Mouse (Mus musculus) forebrain, embryonic 13.5 days (tissue): ENCODE results near the gene Csrp3. TPM values are rescaled to one million over a fixed set of nuclear protein-coding genes. Genes with fewer than 3 reads are reported as not detected.

Source experiments
- ATAC-seq: fragments of 200-750 bp; cut with Nextera tagmentation; 2 replicates; pipeline ENCODE4 v1.8.0; 2017
- H3K27ac ChIP-seq: fragments of 300-500 bp; sonication (generic); 2 replicates; pipeline ENCODE4 v1.5.1; 2015; ENCODE audit warnings: inconsistent platforms, mild to moderate bottlenecking, moderate library complexity
- H3K27me3 ChIP-seq: fragments of 300-500 bp; sonication (generic); 2 replicates; pipeline ENCODE4 v1.6.1; 2015; ENCODE audit warnings: mild to moderate bottlenecking, inconsistent platforms
- H3K36me3 ChIP-seq: fragments of 300-500 bp; sonication (generic); 2 replicates; pipeline ENCODE4 v1.6.1; 2015; ENCODE audit warnings: mild to moderate bottlenecking, inconsistent platforms; ENCODE audit not compliant: poor library complexity, severe bottlenecking
- H3K4me1 ChIP-seq: fragments of 300-500 bp; sonication (generic); 2 replicates; pipeline ENCODE4 v1.6.1; 2015; ENCODE audit warnings: inconsistent platforms
- H3K4me2 ChIP-seq: fragments of 300-500 bp; sonication (generic); 2 replicates; pipeline ENCODE4 v1.6.1; 2015; ENCODE audit warnings: inconsistent platforms, mild to moderate bottlenecking, moderate library complexity
- H3K4me3 ChIP-seq: fragments of 300-500 bp; sonication (generic); 2 replicates; pipeline ENCODE4 v1.5.1; 2015; ENCODE audit warnings: mild to moderate bottlenecking, inconsistent platforms
- H3K9ac ChIP-seq: fragments of 300-500 bp; sonication (generic); 2 replicates; pipeline ENCODE4 v1.6.1; 2015; ENCODE audit warnings: mild to moderate bottlenecking, inconsistent platforms
- H3K9me3 ChIP-seq: fragments of 300-500 bp; sonication (generic); replicated peaks from 2 replicates; pipeline ENCODE4 v1.6.1; 2016; ENCODE audit warnings: inconsistent platforms
- WGBS: fragments of 180-500 bp; shearing (Covaris S2); methylation state at CpG from one replicate; pipeline ENCODE4 v1.1.7; 2015; 5-methylcytosine and 5-hydroxymethylcytosine counted together
- polyA plus RNA-seq: library from polyadenylated mRNA; unstranded; fragments of >200 nt; fragmentation: Nextera tagmentation; extraction: Ambion mirVana; gene quantifications from 2 replicates; pipeline ENCODE4 v1.2.1, GENCODE M21; 2015

The Csrp3 gene
- polyA plus RNA-seq, 1 experiment from 2014 or later = not detected

DNA sequence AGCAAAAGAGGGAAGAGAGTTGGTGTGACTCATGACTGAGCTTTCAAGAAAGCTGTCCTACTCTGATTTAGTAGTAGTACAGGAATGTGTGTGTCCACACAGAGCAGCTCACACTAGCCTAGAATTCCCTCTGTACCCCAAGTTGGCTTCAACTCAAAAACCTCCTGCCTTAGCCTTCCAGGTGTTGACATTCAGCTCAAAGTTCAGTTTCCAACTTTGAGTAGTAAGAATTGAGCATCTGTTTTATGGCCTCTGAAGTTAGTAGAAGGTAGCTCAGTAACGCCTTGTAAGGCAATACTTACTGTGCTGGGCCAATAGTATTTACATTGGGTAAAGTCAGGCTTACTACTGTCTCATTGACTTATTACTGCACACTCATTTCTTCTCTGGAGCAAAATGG lies 34.2 kb downstream of the Csrp3 start:
- H3K27me3 ChIP-seq = no peaks in the 10 kb centered on the region
- H3K9ac ChIP-seq = no peak overlapping the region
- no peaks in the 10 kb centered on the region for H3K4me1 ChIP-seq
- no peak overlapping the region for H3K4me3 ChIP-seq
- no peak for ATAC-seq
- 95% methylated on average over 1 of the region's 1 CpGs for WGBS
- no peak overlapping the region for H3K4me2 ChIP-seq
- H3K9me3 ChIP-seq = no peaks in the 10 kb centered on the region
- peaks cover 63% of the 10 kb centered on the region for H3K36me3 ChIP-seq
- H3K27ac ChIP-seq = no peak overlapping the region

DNA sequence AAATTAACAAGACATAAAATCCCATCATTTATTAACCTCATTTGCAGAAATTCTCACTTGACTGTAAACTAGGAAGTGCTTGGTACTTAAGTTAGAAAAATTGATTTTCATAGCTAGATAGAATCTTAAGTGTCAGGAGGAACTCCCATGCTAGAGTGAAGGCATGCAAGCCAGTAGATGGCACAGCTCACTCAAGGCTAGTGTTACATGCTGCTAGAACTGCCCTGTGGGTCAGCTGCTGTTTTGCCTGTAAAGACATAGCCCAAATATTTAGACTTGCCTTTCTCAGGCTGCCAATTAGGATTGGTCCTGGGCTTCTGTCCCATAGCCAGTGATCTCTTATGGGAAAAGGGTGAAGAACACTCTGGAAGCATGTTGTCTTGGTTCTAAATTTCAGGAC lies 35.5 kb downstream of the Csrp3 start:
- no peak overlapping the region for H3K27ac ChIP-seq
- H3K4me1 ChIP-seq = no peaks in the 10 kb centered on the region
- H3K4me3 ChIP-seq = no peak overlapping the region
- ATAC-seq = no peak
- H3K36me3 ChIP-seq = peaks cover 60% of the 10 kb centered on the region
- no peak overlapping the region for H3K9ac ChIP-seq
- no peak overlapping the region for H3K4me2 ChIP-seq
- H3K9me3 ChIP-seq = no peaks in the 10 kb centered on the region
- H3K27me3 ChIP-seq = no peaks in the 10 kb centered on the region

DNA sequence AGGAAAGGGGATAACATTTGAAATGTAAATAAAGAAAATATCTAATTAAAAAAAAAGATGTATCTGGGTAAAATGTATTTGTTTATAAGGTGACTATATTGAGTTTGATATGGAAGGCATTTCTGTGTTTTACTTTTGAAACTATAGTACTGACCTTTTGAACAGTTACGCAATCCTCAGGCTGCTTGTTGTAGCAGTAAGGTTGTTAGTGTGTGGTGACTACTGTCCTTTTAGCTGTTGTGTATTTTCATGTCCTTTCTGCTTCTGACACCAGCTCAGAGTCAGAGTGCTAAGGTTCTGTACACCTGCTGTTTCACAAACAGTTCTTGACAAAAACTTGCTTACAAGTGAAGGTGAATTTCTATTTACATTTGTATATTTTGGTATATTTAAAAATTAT lies 37.2 kb downstream of the Csrp3 start:
- H3K36me3 ChIP-seq = peaks cover 61% of the 10 kb centered on the region
- H3K4me1 ChIP-seq = no peaks in the 10 kb centered on the region
- H3K9ac ChIP-seq = no peak overlapping the region
- H3K9me3 ChIP-seq = no peaks in the 10 kb centered on the region
- no peak overlapping the region for H3K27ac ChIP-seq
- no peak overlapping the region for H3K4me2 ChIP-seq
- no peak for ATAC-seq
- 100% methylated on average over 1 of the region's 1 CpGs for WGBS
- H3K27me3 ChIP-seq = no peaks in the 10 kb centered on the region
- H3K4me3 ChIP-seq = no peak overlapping the region

DNA sequence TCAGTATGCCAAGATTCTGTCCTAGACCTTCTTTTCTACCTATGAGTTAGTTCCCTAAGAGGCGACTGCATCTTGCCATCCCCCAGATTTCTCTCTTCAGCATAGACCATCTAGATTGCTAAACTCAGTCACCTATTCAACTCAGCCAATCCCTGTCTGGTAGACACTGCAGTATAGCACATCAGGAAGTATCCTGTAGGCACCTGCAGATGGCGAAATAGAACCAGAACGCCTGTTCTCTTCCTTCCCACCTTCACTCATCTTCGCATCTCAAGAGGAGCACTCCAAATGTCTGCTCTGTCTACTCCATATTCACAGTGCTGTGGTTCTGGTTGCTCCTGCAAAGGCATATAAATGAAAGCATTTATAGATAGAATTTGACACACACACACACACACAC lies 41.2 kb downstream of the Csrp3 start:
- 91% methylated on average over 4 of the region's 4 CpGs for WGBS
- Histone ChIP-seq H3K27ac (no peak overlapping the region), H3K9ac (no peak overlapping the region), H3K9me3 (no peaks in the 10 kb centered on the region), H3K36me3 (peaks cover 68% of the 10 kb centered on the region), H3K27me3 (no peaks in the 10 kb centered on the region), H3K4me2 (no peak overlapping the region), H3K4me3 (no peak overlapping the region), H3K4me1 (no peaks in the 10 kb centered on the region)
- ATAC-seq = no peak

DNA sequence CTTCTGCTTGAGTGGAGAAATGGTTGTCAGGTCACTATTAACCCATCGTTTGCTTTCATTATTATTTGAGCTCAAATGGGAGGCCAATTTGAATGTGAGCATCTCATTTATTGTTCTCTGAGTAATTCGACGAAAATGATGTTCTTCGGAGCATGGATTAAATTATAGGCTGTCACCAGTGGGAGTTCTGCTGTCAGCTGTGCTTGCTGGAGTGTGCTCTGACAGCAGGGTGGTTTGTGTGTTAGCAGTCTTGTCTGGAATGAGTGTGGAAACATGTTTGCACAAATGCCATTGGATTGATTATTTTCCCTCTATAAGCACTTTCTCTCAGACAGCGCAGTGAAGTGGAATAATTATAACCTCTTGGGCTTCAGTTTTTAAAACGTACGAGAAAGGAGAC lies 44.5 kb downstream of the Csrp3 start:
- ATAC-seq = peak; percentile 90
- peaks cover 52% of the 10 kb centered on the region for H3K36me3 ChIP-seq
- H3K4me3 ChIP-seq = no peak overlapping the region
- H3K9ac ChIP-seq = no peak overlapping the region
- H3K27me3 ChIP-seq = no peaks in the 10 kb centered on the region
- H3K27ac ChIP-seq = no peak overlapping the region
- WGBS = 65% methylated on average over 7 of the region's 7 CpGs
- H3K4me2 ChIP-seq = no peak overlapping the region
- H3K4me1 ChIP-seq = no peaks in the 10 kb centered on the region
- H3K9me3 ChIP-seq = no peaks in the 10 kb centered on the region

DNA sequence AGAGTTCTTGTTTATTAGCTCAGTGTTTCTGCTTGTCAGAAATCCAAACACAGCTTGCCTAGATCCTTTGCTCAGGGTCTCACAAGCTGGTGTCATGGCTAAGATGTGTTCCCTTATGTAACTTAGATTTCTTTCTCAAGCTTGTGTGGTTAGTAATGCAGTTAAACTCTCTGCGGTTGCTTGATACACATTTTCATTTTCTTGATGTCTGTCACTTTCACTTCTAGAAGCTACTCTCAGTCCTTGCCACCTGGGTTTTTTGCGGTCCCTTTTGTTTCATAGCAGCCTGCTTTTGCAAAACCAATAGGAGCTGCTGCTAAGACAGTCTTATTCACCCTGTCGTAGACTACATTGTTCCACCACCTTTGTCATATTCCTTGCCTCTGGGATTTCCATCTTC lies 52.7 kb downstream of the Csrp3 start:
- no peak overlapping the region for H3K9ac ChIP-seq
- H3K36me3 ChIP-seq = peaks cover 13% of the 10 kb centered on the region
- no peak overlapping the region for H3K4me2 ChIP-seq
- no peaks in the 10 kb centered on the region for H3K9me3 ChIP-seq
- no peaks in the 10 kb centered on the region for H3K27me3 ChIP-seq
- ATAC-seq = no peak
- WGBS = 78% methylated on average over 3 of the region's 3 CpGs
- no peak overlapping the region for H3K27ac ChIP-seq
- no peak overlapping the region for H3K4me3 ChIP-seq
- H3K4me1 ChIP-seq = peaks cover 14% of the 10 kb centered on the region

DNA sequence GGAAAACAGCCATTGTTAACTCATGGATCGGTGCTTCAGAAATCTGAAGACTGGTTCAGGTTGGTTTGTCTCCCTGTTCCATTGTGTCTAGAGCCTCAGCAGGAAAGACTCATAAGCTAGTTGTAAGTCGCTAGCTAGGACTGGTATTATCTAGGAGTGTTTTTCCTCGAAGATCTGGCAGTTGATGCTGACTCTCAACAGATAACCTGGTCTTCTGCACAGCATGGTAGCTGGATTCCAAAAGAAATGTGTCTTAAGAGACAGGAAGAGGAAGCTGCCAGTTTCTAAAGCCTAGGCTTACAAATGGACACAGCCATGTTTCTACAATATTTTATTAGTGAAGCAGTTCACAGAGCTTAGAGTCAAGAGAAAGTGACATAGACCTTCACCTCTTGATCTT lies 56.4 kb downstream of the Csrp3 start:
- no peak for ATAC-seq
- WGBS = 81% methylated on average over 3 of the region's 3 CpGs

DNA sequence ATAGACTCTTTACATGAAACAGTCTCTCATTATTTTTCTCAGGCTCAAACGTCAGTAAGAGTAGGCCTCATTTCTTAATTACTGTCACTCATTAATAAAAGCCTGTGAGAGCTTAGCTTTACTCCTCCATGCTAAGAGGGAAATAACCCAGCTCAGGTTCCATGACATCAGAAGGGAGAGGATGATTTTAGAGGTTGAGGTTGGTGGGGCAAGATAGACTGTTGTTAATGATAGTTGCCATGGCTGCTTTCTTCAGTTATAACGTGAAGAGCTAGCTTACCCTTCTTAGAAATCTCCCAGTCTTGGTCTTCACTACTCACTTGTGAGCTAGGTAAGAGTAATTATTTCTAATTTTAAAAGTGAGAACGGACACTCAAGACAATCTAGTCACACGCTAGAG lies 57.7 kb downstream of the Csrp3 start:
- WGBS = 40% methylated on average over 4 of the region's 4 CpGs
- Histone ChIP-seq H3K4me2 (peak overlapping the region; percentile 69), H3K4me3 (peak overlapping the region; percentile 92), H3K27me3 (no peaks in the 10 kb centered on the region), H3K4me1 (peaks cover 27% of the 10 kb centered on the region), H3K9ac (peak overlapping the region; percentile 48; the same call in 1 of the 2 replicates), H3K36me3 (no peaks in the 10 kb centered on the region), H3K27ac (no peak overlapping the region), H3K9me3 (no peaks in the 10 kb centered on the region)
- ATAC-seq = no peak

More for the DNA sequence above, 56.4 kb downstream of the Csrp3 start:
- Histone ChIP-seq H3K36me3 (peaks cover 5% of the 10 kb centered on the region; the same call in 1 of the 2 replicates), H3K9ac (no peak overlapping the region), H3K27me3 (no peaks in the 10 kb centered on the region), H3K4me3 (no peak overlapping the region), H3K27ac (no peak overlapping the region), H3K9me3 (no peaks in the 10 kb centered on the region), H3K4me1 (peaks cover 27% of the 10 kb centered on the region), H3K4me2 (no peak overlapping the region)

DNA sequence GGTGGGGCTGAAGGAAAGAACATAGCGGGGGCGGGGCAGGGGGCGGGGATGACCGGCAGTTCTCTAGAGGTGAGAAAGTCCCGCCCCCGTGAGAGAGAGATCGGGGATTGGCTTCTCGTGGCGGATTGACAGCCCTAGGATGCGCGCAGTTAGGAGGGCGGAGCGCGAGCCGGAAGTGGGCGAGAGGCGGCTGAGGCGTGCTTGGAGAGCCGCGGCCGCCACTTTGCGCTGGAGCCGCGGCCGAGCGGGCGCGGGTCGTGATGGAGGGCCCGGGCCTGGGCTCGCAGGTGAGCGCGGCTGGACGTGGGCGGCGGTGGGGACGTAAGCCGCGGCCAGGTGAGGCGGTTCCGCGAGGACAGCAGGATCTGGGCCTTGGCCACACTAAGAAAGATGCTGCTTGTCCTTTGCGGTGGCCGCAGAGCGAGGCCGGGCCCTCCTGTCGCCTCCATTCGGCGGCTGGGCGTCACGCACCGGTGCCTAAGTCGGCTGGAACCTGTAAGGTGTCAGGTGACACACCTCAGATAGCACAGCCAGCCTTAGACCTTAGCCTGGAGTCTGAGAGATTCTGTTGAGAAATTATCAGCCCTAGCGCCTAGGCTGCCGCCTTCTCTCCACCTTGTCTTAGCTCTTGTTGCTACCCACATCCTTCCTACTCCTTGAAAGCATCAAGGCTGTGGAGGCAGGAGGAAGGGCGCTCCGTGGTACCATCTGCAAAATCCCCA lies 58.8 kb downstream of the Csrp3 start, which contains the start of gene Zdhhc13:
Gene Zdhhc13 (plus strand): TSS at position 153 of the 722 bp plus-strand sequence.
- under 1% methylated on average over 53 of the region's 57 CpGs for WGBS
- peak within 1 kb of the TSS; percentile 66 for H3K27ac ChIP-seq

DNA sequence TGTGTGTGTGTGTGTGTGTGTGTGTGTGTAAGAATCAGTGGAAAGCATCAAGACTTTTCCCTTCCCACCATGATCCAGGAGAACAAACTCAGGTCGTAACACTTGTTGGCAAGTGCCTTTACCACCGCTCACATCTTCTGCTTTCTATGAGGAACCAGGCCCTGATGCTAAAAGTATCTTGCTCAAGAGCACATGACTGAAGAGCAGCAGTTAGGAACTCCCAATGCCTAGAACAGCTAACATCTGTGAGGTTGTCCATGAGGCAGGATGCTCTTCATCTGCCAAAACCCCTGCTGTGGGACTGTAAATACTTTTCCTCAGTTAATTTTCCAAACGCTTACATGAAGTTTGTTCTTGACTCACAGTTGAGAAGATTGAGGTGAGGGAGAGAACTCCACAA lies 59.5 kb downstream of the Csrp3 start:
- Histone ChIP-seq H3K36me3 (no peaks in the 10 kb centered on the region), H3K4me1 (peaks cover 27% of the 10 kb centered on the region), H3K4me3 (peak overlapping the region; percentile 92), H3K9ac (no peak overlapping the region), H3K9me3 (no peaks in the 10 kb centered on the region), H3K27ac (no peak overlapping the region), H3K4me2 (peak overlapping the region; percentile 69), H3K27me3 (no peaks in the 10 kb centered on the region)
- peak; percentile 16; the same call in 1 of the 2 replicates for ATAC-seq
- 69% methylated on average over 3 of the region's 3 CpGs for WGBS

More for the DNA sequence above, 58.8 kb downstream of the Csrp3 start, which contains the start of gene Zdhhc13:
- ATAC-seq = peak; percentile 99
- H3K4me2 ChIP-seq = peak within 1 kb of the TSS; percentile 69
- no peaks in the 10 kb centered on the region for H3K9me3 ChIP-seq
- peaks cover 27% of the 10 kb centered on the region for H3K4me1 ChIP-seq
- H3K27me3 ChIP-seq = no peaks in the 10 kb centered on the region
- H3K36me3 ChIP-seq = no peaks in the 10 kb centered on the region
- peak within 1 kb of the TSS; percentile 91 for H3K9ac ChIP-seq
- peak within 1 kb of the TSS; percentile 92 for H3K4me3 ChIP-seq

DNA sequence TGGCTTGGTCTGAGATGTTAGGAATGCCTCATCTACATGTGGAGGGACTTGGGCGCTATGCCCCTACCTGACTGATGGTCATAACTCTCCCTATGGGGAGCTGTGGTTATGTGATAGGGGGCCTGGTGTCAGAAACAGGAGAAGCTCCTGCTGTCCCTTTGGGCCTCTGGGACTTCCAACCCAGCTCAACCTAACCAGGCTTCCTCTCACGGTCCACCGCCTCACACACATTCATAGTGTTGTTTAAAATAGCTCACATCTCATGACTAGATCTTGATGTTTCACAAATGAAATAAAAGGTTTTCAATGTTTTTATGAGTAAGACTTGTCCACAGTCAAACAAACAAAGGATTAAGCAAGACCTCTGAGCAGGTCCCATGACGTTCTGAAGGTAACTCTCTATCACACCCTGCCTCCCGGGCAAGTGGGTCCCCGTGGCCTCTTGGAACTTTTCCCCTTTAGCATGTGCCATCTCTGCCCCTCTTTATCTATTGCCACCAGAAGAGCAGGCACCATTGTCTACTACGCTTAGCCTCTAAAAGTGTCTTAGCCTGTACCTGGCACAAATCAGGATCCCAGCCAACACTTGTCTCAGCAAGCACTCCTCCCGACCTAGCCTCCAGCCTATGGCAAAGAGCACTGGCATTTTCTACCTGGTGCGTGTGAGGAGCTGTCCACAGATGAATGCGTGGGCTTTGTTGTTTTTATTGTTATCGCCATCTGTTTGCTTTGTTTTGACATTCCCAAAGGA lies 62.9 kb downstream of the Csrp3 start:
- WGBS = 87% methylated on average over 11 of the region's 11 CpGs
- Histone ChIP-seq H3K4me1 (peaks cover 11% of the 10 kb centered on the region), H3K9me3 (no peaks in the 10 kb centered on the region)

DNA sequence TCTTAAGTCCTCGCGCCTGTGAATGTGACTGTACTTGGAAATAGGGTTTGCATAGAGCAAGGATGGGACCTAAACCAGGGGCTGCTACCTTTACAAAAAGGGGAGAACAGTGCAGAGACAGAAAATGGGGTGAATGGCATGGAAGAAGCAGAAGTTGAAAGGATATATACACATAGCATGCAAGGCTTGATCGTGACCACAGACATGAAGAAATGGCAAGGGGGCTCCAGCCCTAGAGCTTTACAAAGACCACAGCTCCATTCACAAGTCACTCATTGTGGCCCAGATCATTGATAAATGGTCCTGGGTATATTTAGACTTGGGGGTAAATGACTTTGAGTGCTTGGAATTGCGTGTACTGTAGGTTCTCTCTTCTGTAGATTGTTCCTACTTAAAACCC lies 65.4 kb downstream of the Csrp3 start:
- WGBS = 86% methylated on average over 4 of the region's 4 CpGs
- Histone ChIP-seq H3K4me3 (no peak overlapping the region), H3K36me3 (no peaks in the 10 kb centered on the region), H3K27me3 (no peaks in the 10 kb centered on the region), H3K4me2 (no peak overlapping the region), H3K27ac (no peak overlapping the region), H3K9me3 (no peaks in the 10 kb centered on the region), H3K4me1 (peaks cover 11% of the 10 kb centered on the region), H3K9ac (no peak overlapping the region)
- ATAC-seq = no peak

More for the DNA sequence above, 62.9 kb downstream of the Csrp3 start:
- no peak for ATAC-seq
- Histone ChIP-seq H3K9ac (no peak overlapping the region), H3K36me3 (no peaks in the 10 kb centered on the region), H3K27ac (no peak overlapping the region), H3K4me3 (no peak overlapping the region), H3K27me3 (no peaks in the 10 kb centered on the region), H3K4me2 (no peak overlapping the region)
